Mouse (Mus musculus): Measurements from ENCODE around the gene Ublcp1. TPM values are rescaled to one million over a fixed set of nuclear protein-coding genes. Genes with fewer than 3 reads are reported as not detected.

Ublcp1 gene
- 34.5 and 36.9 TPM in 2 replicates for polyA plus RNA-seq (2015; fragmentation: Nextera tagmentation; extraction: Ambion mirVana)

- H3K9me3 ChIP-seq (ENCODE audit: control insufficient read depth, low read length) = no peaks in the 10 kb centered on the region
- TF ChIP-seq CTCF (IDR thresholded peaks at IDR 0.05; ENCODE audit: low read depth) (no peak), EP300 (optimal IDR thresholded peaks at IDR 0.05) (peak; percentile 64)
- peak within 1 kb of the TSS; percentile 90 for H3K4me2 ChIP-seq (replicated peaks; ENCODE audit: low read depth)
- H3K27ac ChIP-seq (replicated peaks) = peak within 1 kb of the TSS; percentile 93
- peak within 1 kb of the TSS; percentile 96 for H3K4me3 ChIP-seq (ENCODE audit: low read depth, low read length)
- no peaks in the 10 kb centered on the region for H3K27me3 ChIP-seq (ENCODE audit: control insufficient read depth, insufficient read depth, low read length)
- peak within 1 kb of the TSS; percentile 85 for H3K9ac ChIP-seq (ENCODE audit: low read length)
- under 1% methylated on average over 53 of the region's 54 CpGs for WGBS
- DNase-seq (ENCODE audit: low spot score) (peak; percentile 93), ATAC-seq (ENCODE audit: low FRiP score, low TSS enrichment) (peak; percentile 97)
- no peaks in the 10 kb centered on the region for H3K36me3 ChIP-seq (ENCODE audit: control insufficient read depth, insufficient read depth, low read length)
- H3K4me1 ChIP-seq (replicated peaks; ENCODE audit: control insufficient read depth, insufficient read depth) = no peaks in the 10 kb centered on the region; the same call in 1 of the 2 replicates
Measured at GRCm38 (mm10) chr11:44470432-44471336, at the start of gene Ublcp1. TSS of gene Ublcp1 (minus strand) at chr11:44470498.

GRCm38 (mm10) chr11:44519096-44519949 lies 49.0 kb upstream of the Ublcp1 start:
- peak overlapping the region; percentile 93 for H3K27ac ChIP-seq (replicated peaks)
- TF ChIP-seq EP300 (optimal IDR thresholded peaks at IDR 0.05) (no peak), CTCF (IDR thresholded peaks at IDR 0.05; ENCODE audit: low read depth) (no peak)
- H3K4me1 ChIP-seq (replicated peaks; ENCODE audit: control insufficient read depth, insufficient read depth) = 0 out of 2 replicates have a peak, but pooled peaks cover 4% of the 10 kb centered on the region
- H3K9me3 ChIP-seq (ENCODE audit: control insufficient read depth, low read length) = no peaks in the 10 kb centered on the region
- DNase-seq (ENCODE audit: low spot score) (peak; percentile 46), ATAC-seq (ENCODE audit: low FRiP score, low TSS enrichment) (peak; percentile 34)
- H3K36me3 ChIP-seq (ENCODE audit: control insufficient read depth, insufficient read depth, low read length) = no peaks in the 10 kb centered on the region
- H3K4me3 ChIP-seq (ENCODE audit: low read depth, low read length) = peak overlapping the region; percentile 95
- H3K9ac ChIP-seq (ENCODE audit: low read length) = peak overlapping the region; percentile 84
- under 1% methylated on average over 22 of the region's 61 CpGs for WGBS
- no peaks in the 10 kb centered on the region for H3K27me3 ChIP-seq (ENCODE audit: control insufficient read depth, insufficient read depth, low read length)
- peak overlapping the region; percentile 78 for H3K4me2 ChIP-seq (replicated peaks; ENCODE audit: low read depth)

GRCm38 (mm10) chr11:44518281-44519095 lies 48.2 kb upstream of the Ublcp1 start, which contains the start of gene Rnf145:
TSS of gene Rnf145 (plus strand) at chr11:44518964.
- peak within 1 kb of the TSS; percentile 93 for H3K27ac ChIP-seq (replicated peaks)
- H3K36me3 ChIP-seq (ENCODE audit: control insufficient read depth, insufficient read depth, low read length) = no peaks in the 10 kb centered on the region
- under 1% methylated on average over 48 of the region's 70 CpGs for WGBS
- peak within 1 kb of the TSS; percentile 95 for H3K4me3 ChIP-seq (ENCODE audit: low read depth, low read length)
- ATAC-seq (ENCODE audit: low FRiP score, low TSS enrichment) = peak; percentile 84
- no peak for TF ChIP-seq CTCF (IDR thresholded peaks at IDR 0.05; ENCODE audit: low read depth)
- TF ChIP-seq EP300 (optimal IDR thresholded peaks at IDR 0.05) = no peak
- peak within 1 kb of the TSS; percentile 78 for H3K4me2 ChIP-seq (replicated peaks; ENCODE audit: low read depth)
- H3K27me3 ChIP-seq (ENCODE audit: control insufficient read depth, insufficient read depth, low read length) = no peaks in the 10 kb centered on the region
- 0 out of 2 replicates have a peak, but pooled peaks cover 4% of the 10 kb centered on the region for H3K4me1 ChIP-seq (replicated peaks; ENCODE audit: control insufficient read depth, insufficient read depth)
- peak; percentile 78 for DNase-seq (ENCODE audit: low spot score)
- peak within 1 kb of the TSS; percentile 84 for H3K9ac ChIP-seq (ENCODE audit: low read length)
- H3K9me3 ChIP-seq (ENCODE audit: control insufficient read depth, low read length) = no peaks in the 10 kb centered on the region

- no peak for DNase-seq (ENCODE audit: low spot score)
- Histone ChIP-seq H3K9ac (ENCODE audit: low read length) (no peak overlapping the region), H3K9me3 (ENCODE audit: control insufficient read depth, low read length) (no peaks in the 10 kb centered on the region), H3K4me3 (ENCODE audit: low read depth, low read length) (no peak overlapping the region), H3K36me3 (ENCODE audit: control insufficient read depth, insufficient read depth, low read length) (no peaks in the 10 kb centered on the region), H3K27me3 (ENCODE audit: control insufficient read depth, insufficient read depth, low read length) (no peaks in the 10 kb centered on the region), H3K4me2 (replicated peaks; ENCODE audit: low read depth) (peak overlapping the region; percentile 78), H3K4me1 (replicated peaks; ENCODE audit: control insufficient read depth, insufficient read depth) (0 out of 2 replicates have a peak, but pooled peaks cover 4% of the 10 kb centered on the region), H3K27ac (replicated peaks) (peak overlapping the region; percentile 45)
- ATAC-seq (ENCODE audit: low FRiP score, low TSS enrichment) = no peak
- TF ChIP-seq EP300 (optimal IDR thresholded peaks at IDR 0.05) (no peak), CTCF (IDR thresholded peaks at IDR 0.05; ENCODE audit: low read depth) (peak; percentile 34)
- WGBS = 35% methylated on average over 6 of the region's 6 CpGs
Measured at GRCm38 (mm10) chr11:44517561-44518280, 47.4 kb upstream of the Ublcp1 start.
